Mouse (Mus musculus): ENCODE measurements around the gene Sipa1. TPM values are rescaled to one million over a fixed set of nuclear protein-coding genes. Genes with fewer than 3 reads are reported as not detected.

Sipa1 gene
- polyA plus RNA-seq, 1 experiment from 2014 or later, result 11.5 TPM

- Histone ChIP-seq H3K4me2 (ENCODE audit: low read length) (peak overlapping the region; percentile 53), H3K27ac (replicated peaks; ENCODE audit: low read depth, low read length) (no peak overlapping the region), H3K9ac (replicated peaks; ENCODE audit: low read length) (no peak overlapping the region; the same call in 1 of the 2 replicates), H3K9me3 (ENCODE audit: control insufficient read depth, low read length) (no peaks in the 10 kb centered on the region), H3K4me1 (ENCODE audit: control insufficient read depth, insufficient read depth, low read length) (peaks cover 7% of the 10 kb centered on the region; the same call in 1 of the 2 replicates), H3K4me3 (replicated peaks; ENCODE audit: low read depth, low read length) (peak overlapping the region; percentile 22), H3K36me3 (ENCODE audit: control insufficient read depth, insufficient read depth, low read length) (peaks cover 72% of the 10 kb centered on the region), H3K27me3 (ENCODE audit: control insufficient read depth, insufficient read depth, low read length) (no peaks in the 10 kb centered on the region)
- ATAC-seq (ENCODE audit: low FRiP score, low TSS enrichment), result no peak
- WGBS, result 5% methylated on average over 41 of the region's 41 CpGs
- DNase-seq, result peak; percentile 57
Measured at GRCm38 (mm10) chr19:5695849-5696462, 32.4 kb upstream of the Sipa1 start.

- H3K4me3 ChIP-seq (replicated peaks; ENCODE audit: low read depth, low read length), result no peak overlapping the region
- ATAC-seq (ENCODE audit: low FRiP score, low TSS enrichment) (no peak), DNase-seq (no peak)
- peaks cover 55% of the 10 kb centered on the region for H3K36me3 ChIP-seq (ENCODE audit: control insufficient read depth, insufficient read depth, low read length)
- peaks cover 23% of the 10 kb centered on the region; the same call in 1 of the 2 replicates for H3K4me1 ChIP-seq (ENCODE audit: control insufficient read depth, insufficient read depth, low read length)
- H3K27me3 ChIP-seq (ENCODE audit: control insufficient read depth, insufficient read depth, low read length), result no peaks in the 10 kb centered on the region
- no peak overlapping the region for H3K9ac ChIP-seq (replicated peaks; ENCODE audit: low read length)
- H3K4me2 ChIP-seq (ENCODE audit: low read length), result no peak overlapping the region
- 82% methylated on average over 6 of the region's 6 CpGs for WGBS
- no peaks in the 10 kb centered on the region for H3K9me3 ChIP-seq (ENCODE audit: control insufficient read depth, low read length)
- no peak overlapping the region for H3K27ac ChIP-seq (replicated peaks; ENCODE audit: low read depth, low read length)
Measured at GRCm38 (mm10) chr19:5693801-5694200, 30.3 kb upstream of the Sipa1 start.

GRCm38 (mm10) chr19:5692913-5693396 lies 29.4 kb upstream of the Sipa1 start:
- Histone ChIP-seq H3K36me3 (ENCODE audit: control insufficient read depth, insufficient read depth, low read length) (peaks cover 46% of the 10 kb centered on the region), H3K27me3 (ENCODE audit: control insufficient read depth, insufficient read depth, low read length) (no peaks in the 10 kb centered on the region), H3K9ac (replicated peaks; ENCODE audit: low read length) (no peak overlapping the region), H3K27ac (replicated peaks; ENCODE audit: low read depth, low read length) (no peak overlapping the region), H3K4me1 (ENCODE audit: control insufficient read depth, insufficient read depth, low read length) (peaks cover 24% of the 10 kb centered on the region), H3K9me3 (ENCODE audit: control insufficient read depth, low read length) (no peaks in the 10 kb centered on the region), H3K4me3 (replicated peaks; ENCODE audit: low read depth, low read length) (no peak overlapping the region), H3K4me2 (ENCODE audit: low read length) (peak overlapping the region; percentile 100)
- DNase-seq (no peak), ATAC-seq (ENCODE audit: low FRiP score, low TSS enrichment) (no peak)
- 85% methylated on average over 10 of the region's 10 CpGs for WGBS

DNA sequence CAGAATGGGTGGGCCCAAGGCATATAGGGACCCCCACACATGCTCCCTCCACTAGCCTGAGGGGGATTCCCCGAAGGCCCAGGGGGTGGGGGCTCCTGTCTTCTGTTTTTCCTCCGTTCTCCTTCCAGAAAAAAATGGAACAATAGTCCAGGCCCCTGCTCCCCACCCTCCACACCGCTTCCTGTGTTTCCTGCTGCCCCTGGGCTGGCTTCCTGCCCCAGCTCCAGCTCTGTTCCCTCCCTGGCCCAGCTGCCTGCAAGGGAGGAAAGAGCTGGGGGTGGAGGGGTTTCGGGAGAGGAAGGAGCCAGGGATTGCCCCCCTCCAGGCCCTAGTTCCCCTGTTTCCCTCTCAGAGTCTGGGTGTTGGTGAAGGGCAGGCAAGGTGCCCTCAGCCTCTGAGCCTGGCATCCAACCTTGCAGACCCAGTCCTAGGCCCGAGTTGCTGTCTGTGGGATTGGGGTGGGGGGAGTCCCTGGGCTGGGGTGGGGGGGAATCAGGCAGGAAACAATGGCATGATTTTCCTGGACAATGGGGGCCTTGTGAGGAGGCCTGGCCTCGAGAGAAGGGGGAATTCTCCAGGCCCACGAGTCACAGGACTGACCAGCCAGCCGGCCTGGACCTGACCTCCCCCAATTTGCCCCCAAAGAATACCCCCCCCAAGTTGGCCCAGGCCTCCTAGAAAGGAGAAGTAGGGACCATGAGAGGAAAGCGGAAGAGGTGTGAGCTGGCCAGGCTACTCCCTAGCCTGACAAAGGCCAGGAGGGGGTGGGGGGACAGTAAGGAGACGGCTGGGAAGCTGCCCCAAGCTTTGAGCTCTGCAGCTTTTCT lies 28.8 kb upstream of the Sipa1 start:
- Histone ChIP-seq H3K36me3 (ENCODE audit: control insufficient read depth, insufficient read depth, low read length) (peaks cover 40% of the 10 kb centered on the region), H3K4me3 (replicated peaks; ENCODE audit: low read depth, low read length) (0 out of 2 replicates have a peak overlapping the region, but pooled peaks have one; percentile 8), H3K4me2 (ENCODE audit: low read length) (peak overlapping the region; percentile 100), H3K9me3 (ENCODE audit: control insufficient read depth, low read length) (no peaks in the 10 kb centered on the region), H3K27me3 (ENCODE audit: control insufficient read depth, insufficient read depth, low read length) (no peaks in the 10 kb centered on the region), H3K4me1 (ENCODE audit: control insufficient read depth, insufficient read depth, low read length) (peaks cover 30% of the 10 kb centered on the region), H3K27ac (replicated peaks; ENCODE audit: low read depth, low read length) (0 out of 2 replicates have a peak overlapping the region, but pooled peaks have one; percentile 17), H3K9ac (replicated peaks; ENCODE audit: low read length) (peak overlapping the region; percentile 50)
- DNase-seq (no peak), ATAC-seq (ENCODE audit: low FRiP score, low TSS enrichment) (no peak)
- WGBS, result 69% methylated on average over 10 of the region's 10 CpGs

GRCm38 (mm10) chr19:5691601-5692000 lies 28.1 kb upstream of the Sipa1 start:
- Histone ChIP-seq H3K4me2 (ENCODE audit: low read length) (peak overlapping the region; percentile 100), H3K36me3 (ENCODE audit: control insufficient read depth, insufficient read depth, low read length) (peaks cover 36% of the 10 kb centered on the region), H3K27ac (replicated peaks; ENCODE audit: low read depth, low read length) (0 out of 2 replicates have a peak overlapping the region, but pooled peaks have one; percentile 8), H3K4me1 (ENCODE audit: control insufficient read depth, insufficient read depth, low read length) (peaks cover 33% of the 10 kb centered on the region), H3K9me3 (ENCODE audit: control insufficient read depth, low read length) (no peaks in the 10 kb centered on the region), H3K4me3 (replicated peaks; ENCODE audit: low read depth, low read length) (0 out of 2 replicates have a peak overlapping the region, but pooled peaks have one; percentile 8), H3K27me3 (ENCODE audit: control insufficient read depth, insufficient read depth, low read length) (no peaks in the 10 kb centered on the region), H3K9ac (replicated peaks; ENCODE audit: low read length) (peak overlapping the region; percentile 50)
- 90% methylated on average over 5 of the region's 5 CpGs for WGBS
- DNase-seq (no peak), ATAC-seq (ENCODE audit: low FRiP score, low TSS enrichment) (no peak)

DNA sequence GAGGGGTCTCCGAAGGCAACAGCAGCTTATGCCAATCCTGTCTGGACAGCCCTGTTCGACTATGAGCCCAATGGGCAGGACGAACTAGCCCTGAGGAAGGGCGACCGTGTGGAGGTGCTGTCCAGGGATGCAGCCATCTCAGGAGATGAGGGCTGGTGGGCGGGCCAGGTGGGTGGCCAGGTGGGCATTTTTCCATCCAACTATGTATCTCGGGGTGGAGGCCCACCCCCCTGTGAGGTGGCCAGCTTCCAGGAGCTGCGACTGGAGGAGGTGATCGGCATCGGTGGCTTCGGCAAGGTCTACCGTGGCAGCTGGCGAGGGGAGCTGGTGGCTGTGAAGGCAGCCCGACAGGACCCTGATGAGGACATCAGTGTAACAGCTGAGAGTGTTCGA lies 26.8 kb upstream of the Sipa1 start:
- ATAC-seq (ENCODE audit: low FRiP score, low TSS enrichment), result no peak
- Histone ChIP-seq H3K27ac (replicated peaks; ENCODE audit: low read depth, low read length) (no peak overlapping the region), H3K4me1 (ENCODE audit: control insufficient read depth, insufficient read depth, low read length) (peaks cover 33% of the 10 kb centered on the region), H3K4me2 (ENCODE audit: low read length) (peak overlapping the region; percentile 100), H3K4me3 (replicated peaks; ENCODE audit: low read depth, low read length) (peak overlapping the region; percentile 89), H3K9me3 (ENCODE audit: control insufficient read depth, low read length) (no peaks in the 10 kb centered on the region), H3K36me3 (ENCODE audit: control insufficient read depth, insufficient read depth, low read length) (peaks cover 41% of the 10 kb centered on the region), H3K27me3 (ENCODE audit: control insufficient read depth, insufficient read depth, low read length) (no peaks in the 10 kb centered on the region), H3K9ac (replicated peaks; ENCODE audit: low read length) (peak overlapping the region; percentile 75)
- 77% methylated on average over 15 of the region's 15 CpGs for WGBS
- no peak for DNase-seq

GRCm38 (mm10) chr19:5689565-5690342 lies 26.2 kb upstream of the Sipa1 start:
- Histone ChIP-seq H3K4me2 (ENCODE audit: low read length) (peak overlapping the region; percentile 100), H3K4me1 (ENCODE audit: control insufficient read depth, insufficient read depth, low read length) (peaks cover 33% of the 10 kb centered on the region), H3K36me3 (ENCODE audit: control insufficient read depth, insufficient read depth, low read length) (peaks cover 41% of the 10 kb centered on the region), H3K27ac (replicated peaks; ENCODE audit: low read depth, low read length) (peak overlapping the region; percentile 84), H3K4me3 (replicated peaks; ENCODE audit: low read depth, low read length) (peak overlapping the region; percentile 89), H3K9me3 (ENCODE audit: control insufficient read depth, low read length) (no peaks in the 10 kb centered on the region), H3K9ac (replicated peaks; ENCODE audit: low read length) (peak overlapping the region; percentile 75), H3K27me3 (ENCODE audit: control insufficient read depth, insufficient read depth, low read length) (no peaks in the 10 kb centered on the region)
- 15% methylated on average over 42 of the region's 42 CpGs for WGBS
- DNase-seq (peak; percentile 69), ATAC-seq (ENCODE audit: low FRiP score, low TSS enrichment) (no peak; the same call in 1 of the 2 replicates)

DNA sequence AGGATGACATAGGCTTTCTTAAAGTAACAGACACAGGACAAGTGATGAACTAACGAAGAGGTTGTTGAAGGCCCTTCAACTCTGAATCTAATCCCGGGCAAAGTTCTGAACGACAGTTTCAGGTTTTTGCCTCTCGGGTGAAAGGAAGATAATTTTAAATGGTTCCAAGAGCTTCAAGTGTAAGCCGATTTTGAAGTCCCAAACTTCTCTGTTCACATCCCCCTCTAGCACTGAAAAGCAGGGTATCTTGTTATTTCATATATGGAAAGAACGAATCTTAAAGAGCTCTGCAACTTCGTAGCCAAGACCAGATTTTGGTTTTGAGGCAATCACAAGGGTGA lies 25.6 kb upstream of the Sipa1 start:
- ATAC-seq (ENCODE audit: low FRiP score, low TSS enrichment) (no peak), DNase-seq (no peak)
- Histone ChIP-seq H3K27ac (replicated peaks; ENCODE audit: low read depth, low read length) (peak overlapping the region; percentile 84), H3K36me3 (ENCODE audit: control insufficient read depth, insufficient read depth, low read length) (peaks cover 42% of the 10 kb centered on the region), H3K4me1 (ENCODE audit: control insufficient read depth, insufficient read depth, low read length) (peaks cover 33% of the 10 kb centered on the region), H3K9ac (replicated peaks; ENCODE audit: low read length) (peak overlapping the region; percentile 75), H3K4me2 (ENCODE audit: low read length) (peak overlapping the region; percentile 100), H3K9me3 (ENCODE audit: control insufficient read depth, low read length) (no peaks in the 10 kb centered on the region), H3K27me3 (ENCODE audit: control insufficient read depth, insufficient read depth, low read length) (no peaks in the 10 kb centered on the region), H3K4me3 (replicated peaks; ENCODE audit: low read depth, low read length) (peak overlapping the region; percentile 89)
- under 1% methylated on average over 7 of the region's 7 CpGs for WGBS
